Mouse (Mus musculus) midbrain, embryonic 12.5 days (tissue): ENCODE data around the gene Kif2c. TPM values are rescaled to one million over a fixed set of nuclear protein-coding genes. Genes with fewer than 3 reads are reported as not detected.
A peak's percentile ranks its signal among the peaks of the same experiment; 100 is the strongest.
"Not testable (repeated sequence)": the region's sequence is repeated elsewhere in the genome, so short reads cannot be mapped to it uniquely, and the experiment has no call there.

Experiments
- ATAC-seq: fragments of 200-750 bp; cut with Nextera tagmentation; 2 replicates; pipeline ENCODE4 v1.8.0; 2017; ENCODE audit warnings: low read depth, moderate TSS enrichment, moderate library complexity; ENCODE audit not compliant: low FRiP score
- H3K27ac ChIP-seq: fragments of 300-500 bp; sonication (generic); replicated peaks from 2 replicates; pipeline ENCODE4 v1.5.1; 2016; ENCODE audit warnings: mild to moderate bottlenecking
- H3K27me3 ChIP-seq: fragments of 300-500 bp; sonication (generic); 2 replicates; pipeline ENCODE4 v1.6.1; 2016; ENCODE audit warnings: mild to moderate bottlenecking
- H3K36me3 ChIP-seq: fragments of 300-500 bp; sonication (generic); 2 replicates; pipeline ENCODE4 v1.6.1; 2016
- H3K4me1 ChIP-seq: fragments of 300-500 bp; sonication (generic); 2 replicates; pipeline ENCODE4 v1.6.1; 2016
- H3K4me2 ChIP-seq: fragments of 300-500 bp; sonication (generic); replicated peaks from 2 replicates; pipeline ENCODE4 v1.6.1; 2016; ENCODE audit warnings: mild to moderate bottlenecking, moderate library complexity
- H3K4me3 ChIP-seq: fragments of 300-500 bp; sonication (generic); 2 replicates; pipeline ENCODE4 v1.5.1; 2016; ENCODE audit warnings: mild to moderate bottlenecking
- H3K9ac ChIP-seq: fragments of 300-500 bp; sonication (generic); replicated peaks from 2 replicates; pipeline ENCODE4 v1.6.1; 2016; ENCODE audit warnings: mild to moderate bottlenecking, moderate library complexity
- H3K9me3 ChIP-seq: fragments of 300-500 bp; sonication (generic); 2 replicates; pipeline ENCODE4 v1.6.1; 2016; ENCODE audit warnings: mild to moderate bottlenecking
- WGBS: fragments of 180-500 bp; shearing (Covaris S2); methylation state at CpG from one replicate; pipeline ENCODE4 v1.1.7; 2016; 5-methylcytosine and 5-hydroxymethylcytosine counted together
- polyA plus RNA-seq: library from polyadenylated mRNA; unstranded; fragments of >200 nt; fragmentation: Nextera tagmentation; extraction: Ambion mirVana; gene quantifications from 2 replicates; pipeline ENCODE4 v1.2.1, GENCODE M21; 2016

Gene Kif2c
- polyA plus RNA-seq, 1 experiment from 2014 or later, result 73.7 TPM

DNA sequence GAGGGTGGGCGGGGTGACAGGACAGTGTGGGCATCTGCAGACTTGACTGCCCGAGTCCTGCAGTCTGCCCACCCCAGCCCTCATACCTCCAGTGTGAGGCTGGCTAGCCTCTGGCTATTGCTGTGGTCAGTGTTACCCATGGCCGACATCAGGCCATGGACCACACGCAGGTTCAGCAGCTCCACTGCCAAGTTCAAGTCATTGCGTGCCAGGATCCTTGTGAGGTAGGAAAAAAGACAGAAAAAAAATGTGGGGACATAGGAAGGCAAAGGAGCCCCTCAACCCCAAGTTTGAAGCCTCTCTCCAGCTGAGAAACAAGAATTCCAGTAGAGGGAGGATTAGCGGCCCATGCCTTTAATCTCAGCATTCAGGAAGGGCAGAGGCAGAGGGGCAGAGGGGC lies 31.8 kb upstream of the Kif2c start:
- Histone ChIP-seq H3K27me3 (peaks cover 14% of the 10 kb centered on the region), H3K4me2 (no peak overlapping the region), H3K4me1 (no peaks in the 10 kb centered on the region), H3K4me3 (no peak overlapping the region), H3K9ac (no peak overlapping the region), H3K9me3 (no peaks in the 10 kb centered on the region), H3K36me3 (no peaks in the 10 kb centered on the region), H3K27ac (no peak overlapping the region)
- ATAC-seq, result no peak
- WGBS, result 83% methylated on average over 6 of the region's 6 CpGs

DNA sequence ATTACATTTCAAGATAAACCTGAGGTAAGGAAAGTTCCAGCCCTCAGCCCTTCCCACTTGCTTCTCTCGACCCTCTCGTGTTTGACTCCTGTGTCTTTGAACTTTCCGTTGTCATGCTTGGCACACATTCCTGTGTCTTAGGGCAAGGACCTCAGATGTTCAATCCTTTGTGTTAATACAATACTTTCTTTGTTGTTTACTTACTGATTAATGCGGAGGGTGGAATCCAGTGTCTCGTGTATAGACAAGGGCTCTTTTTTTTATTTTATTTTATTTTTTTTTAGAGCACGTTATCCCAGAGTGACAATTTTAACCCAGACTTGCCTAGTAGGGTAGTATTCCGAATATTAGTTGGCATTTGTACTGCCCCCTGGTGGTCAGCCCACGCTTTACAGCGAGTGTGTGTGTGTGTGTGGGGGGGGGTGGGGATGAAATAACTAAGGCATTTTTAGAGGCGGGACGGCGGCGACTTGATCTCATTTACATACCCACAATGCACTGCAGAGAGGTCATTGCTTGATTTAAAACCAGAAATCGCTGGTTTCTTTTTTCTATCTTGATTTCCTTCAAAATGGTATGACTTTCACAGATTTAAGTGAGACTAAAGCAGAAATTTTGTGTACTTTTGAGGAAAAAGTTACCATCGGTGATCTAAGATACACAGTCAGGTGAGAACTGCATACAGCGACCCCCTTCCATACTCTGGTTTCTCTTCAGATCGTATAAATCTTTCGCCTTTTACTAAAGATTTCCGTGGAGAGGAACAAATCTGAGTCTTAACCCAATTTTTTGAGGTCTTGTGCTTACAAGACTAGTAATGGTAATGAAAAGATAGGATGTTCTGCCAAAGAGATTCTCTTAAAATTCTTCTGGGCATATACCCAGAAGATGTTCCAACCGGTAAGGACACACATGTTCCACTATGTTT lies 28.0 kb upstream of the Kif2c start:
- no peak overlapping the region for H3K9ac ChIP-seq
- no peak overlapping the region for H3K4me3 ChIP-seq
- no peak overlapping the region for H3K27ac ChIP-seq
- H3K36me3 ChIP-seq, result no peaks in the 10 kb centered on the region
- ATAC-seq, result 0 out of 2 replicates have a peak, but pooled peaks have one; percentile 38
- H3K4me2 ChIP-seq, result 0 out of 2 replicates have a peak overlapping the region, but pooled peaks have one; percentile 19
- no peaks in the 10 kb centered on the region for H3K9me3 ChIP-seq
- no peaks in the 10 kb centered on the region for H3K4me1 ChIP-seq
- 4% methylated on average over 20 of the region's 20 CpGs for WGBS
- H3K27me3 ChIP-seq, result peaks cover 13% of the 10 kb centered on the region

DNA sequence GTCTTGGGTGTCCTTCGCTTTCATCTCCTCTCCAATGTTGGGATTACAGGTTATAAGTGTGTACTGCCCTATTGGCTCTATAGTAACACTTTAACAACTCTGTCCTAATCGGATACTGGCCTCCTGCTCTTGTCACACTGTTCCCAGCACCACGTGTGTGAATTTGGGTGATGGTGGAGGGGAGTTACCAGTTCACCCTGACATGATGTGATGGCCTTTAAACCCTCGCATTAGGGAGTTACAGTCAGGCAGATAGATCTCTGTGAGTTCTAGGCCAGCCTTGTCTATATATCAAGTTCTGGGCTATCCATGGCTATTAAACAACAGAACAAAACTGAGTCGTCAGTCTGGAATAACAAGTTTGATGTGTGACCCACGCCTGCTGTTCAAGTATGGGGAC lies 27.2 kb upstream of the Kif2c start:
- Histone ChIP-seq H3K36me3 (no peaks in the 10 kb centered on the region), H3K9ac (no peak overlapping the region), H3K4me2 (no peak overlapping the region), H3K4me1 (no peaks in the 10 kb centered on the region), H3K4me3 (no peak overlapping the region), H3K27me3 (peaks cover 9% of the 10 kb centered on the region), H3K27ac (no peak overlapping the region), H3K9me3 (no peaks in the 10 kb centered on the region)
- 82% methylated on average over 6 of the region's 6 CpGs for WGBS
- ATAC-seq, result no peak

DNA sequence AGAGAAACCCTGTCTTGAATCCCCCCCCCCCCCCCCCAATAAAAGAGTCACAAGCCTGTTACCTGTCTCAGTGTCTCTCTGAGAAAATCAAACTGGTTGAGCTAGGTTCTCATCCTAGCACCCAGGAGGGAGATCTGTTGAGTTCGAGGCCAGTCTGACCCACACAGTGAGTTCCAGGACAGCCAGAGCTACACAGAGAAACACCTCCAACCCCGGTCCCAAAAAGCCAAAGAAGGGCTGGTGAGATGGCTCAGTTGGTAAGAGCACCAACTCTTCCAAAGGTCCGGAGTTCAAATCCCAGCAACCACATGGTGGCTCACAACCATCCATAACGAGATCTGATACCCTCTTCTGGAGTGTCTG lies 20.5 kb upstream of the Kif2c start:
- no peak for ATAC-seq
- WGBS, result 59% methylated on average over 4 of the region's 4 CpGs
- peak overlapping the region; percentile 48; the same call in 1 of the 2 replicates for H3K4me2 ChIP-seq

DNA sequence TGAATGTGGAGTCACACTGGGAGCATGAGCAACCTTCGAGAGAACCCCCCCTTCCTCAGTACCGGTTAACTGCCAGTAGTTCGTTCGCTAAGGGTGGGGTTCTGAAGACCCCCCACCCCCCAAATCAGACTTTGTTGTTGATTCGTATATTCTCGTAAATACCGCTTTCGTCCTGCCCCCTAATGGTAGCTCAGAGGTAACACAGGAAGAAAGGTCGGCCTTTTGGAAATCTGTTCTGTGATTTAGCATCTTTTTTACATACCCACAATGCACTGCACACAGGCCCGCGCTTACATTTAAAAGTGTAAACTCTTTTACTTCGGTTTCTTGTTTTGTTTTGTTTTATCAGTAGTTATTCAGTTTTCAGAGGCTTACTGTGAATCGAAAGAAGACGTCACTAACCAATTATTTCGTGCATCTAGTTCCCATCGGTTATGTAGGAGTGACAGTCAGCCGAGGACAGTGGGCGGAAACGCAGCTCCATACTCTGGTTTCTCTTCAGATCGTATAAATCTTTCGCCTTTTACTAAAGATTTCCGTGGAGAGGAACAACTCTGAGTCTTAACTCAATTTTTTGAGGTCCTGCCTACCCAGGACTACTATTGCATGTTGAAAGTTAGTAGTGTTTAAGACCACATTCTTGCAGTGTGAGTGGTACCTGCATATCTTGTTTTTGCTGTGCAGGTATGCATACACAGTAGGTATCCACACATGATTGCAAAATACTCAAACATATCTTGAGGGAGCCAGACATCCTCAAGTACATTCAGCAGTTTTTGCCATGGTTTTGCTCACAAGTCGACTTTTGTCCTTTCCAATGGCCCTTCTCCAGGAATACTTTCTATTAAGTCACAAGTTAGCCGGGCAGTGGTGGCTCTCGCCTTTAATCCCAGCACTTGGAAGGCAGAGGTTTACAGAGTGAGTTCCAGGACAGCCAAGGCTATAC lies 19.9 kb upstream of the Kif2c start:
- peak overlapping the region; percentile 48 for H3K4me2 ChIP-seq
- WGBS, result 1% methylated on average over 25 of the region's 25 CpGs
- H3K27ac ChIP-seq, result peak overlapping the region; percentile 66
- H3K4me1 ChIP-seq, result peaks cover 7% of the 10 kb centered on the region; the same call in 1 of the 2 replicates
- H3K36me3 ChIP-seq, result no peaks in the 10 kb centered on the region
- H3K4me3 ChIP-seq, result peak overlapping the region; percentile 33
- peak; percentile 73; the same call in 1 of the 2 replicates for ATAC-seq
- H3K9me3 ChIP-seq, result no peaks in the 10 kb centered on the region
- no peaks in the 10 kb centered on the region for H3K27me3 ChIP-seq
- peak overlapping the region; percentile 49; the same call in 1 of the 2 replicates for H3K9ac ChIP-seq

More for the DNA sequence above, 20.5 kb upstream of the Kif2c start:
- H3K4me3 ChIP-seq, result no peak overlapping the region
- peak overlapping the region; percentile 66 for H3K27ac ChIP-seq
- no peak overlapping the region for H3K9ac ChIP-seq
- H3K27me3 ChIP-seq, result no peaks in the 10 kb centered on the region
- H3K4me1 ChIP-seq, result peaks cover 7% of the 10 kb centered on the region; the same call in 1 of the 2 replicates
- H3K9me3 ChIP-seq, result no peaks in the 10 kb centered on the region
- no peaks in the 10 kb centered on the region for H3K36me3 ChIP-seq

DNA sequence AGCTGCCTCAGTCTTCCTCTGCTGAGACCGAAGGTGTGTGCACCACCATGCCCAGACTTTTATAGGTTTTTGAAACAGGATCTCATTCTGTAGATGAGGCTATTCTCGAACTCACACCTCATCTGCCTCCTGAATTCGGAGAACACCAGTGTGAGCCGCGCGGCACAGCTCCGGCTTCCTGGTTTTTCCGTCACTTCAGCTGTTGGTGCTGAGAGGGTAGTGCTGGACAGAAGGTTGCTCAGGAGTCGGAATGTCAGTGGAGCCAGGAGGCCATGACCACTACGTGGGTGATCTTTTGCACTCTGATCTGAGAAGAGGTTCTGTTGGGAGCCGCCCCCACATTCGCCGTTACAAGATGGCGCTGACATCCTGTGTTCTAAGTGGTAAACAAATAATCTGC lies 9.4 kb upstream of the Kif2c start:
- ATAC-seq, result no peak
- WGBS, result 95% methylated on average over 14 of the region's 14 CpGs

DNA sequence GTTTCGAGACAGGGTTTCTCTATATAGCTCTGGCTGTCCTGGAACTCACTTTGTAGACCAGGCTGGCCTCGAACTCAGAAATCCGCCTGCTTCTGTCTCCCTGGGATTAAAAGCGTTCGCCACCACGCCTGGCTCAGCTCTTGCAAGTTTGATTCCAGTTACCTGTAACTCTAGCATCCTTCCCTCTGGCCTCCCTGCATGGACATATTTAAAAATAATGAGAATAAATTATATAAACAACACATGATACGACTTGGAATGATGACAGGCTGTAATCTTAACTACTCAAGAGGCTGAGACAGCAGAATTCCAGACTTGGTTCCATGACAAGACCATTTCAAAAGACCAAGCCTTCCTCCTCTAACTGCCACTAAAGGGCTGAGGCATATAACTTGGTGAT lies 8.2 kb upstream of the Kif2c start:
- 70% methylated on average over 7 of the region's 7 CpGs for WGBS

More for the DNA sequence above, 9.4 kb upstream of the Kif2c start:
- Histone ChIP-seq H3K27me3 (no peaks in the 10 kb centered on the region), H3K9ac (no peak overlapping the region), H3K4me2 (no peak overlapping the region), H3K4me3 (no peak overlapping the region), H3K36me3 (no peaks in the 10 kb centered on the region), H3K27ac (no peak overlapping the region), H3K4me1 (peaks cover 9% of the 10 kb centered on the region), H3K9me3 (no peaks in the 10 kb centered on the region)

DNA sequence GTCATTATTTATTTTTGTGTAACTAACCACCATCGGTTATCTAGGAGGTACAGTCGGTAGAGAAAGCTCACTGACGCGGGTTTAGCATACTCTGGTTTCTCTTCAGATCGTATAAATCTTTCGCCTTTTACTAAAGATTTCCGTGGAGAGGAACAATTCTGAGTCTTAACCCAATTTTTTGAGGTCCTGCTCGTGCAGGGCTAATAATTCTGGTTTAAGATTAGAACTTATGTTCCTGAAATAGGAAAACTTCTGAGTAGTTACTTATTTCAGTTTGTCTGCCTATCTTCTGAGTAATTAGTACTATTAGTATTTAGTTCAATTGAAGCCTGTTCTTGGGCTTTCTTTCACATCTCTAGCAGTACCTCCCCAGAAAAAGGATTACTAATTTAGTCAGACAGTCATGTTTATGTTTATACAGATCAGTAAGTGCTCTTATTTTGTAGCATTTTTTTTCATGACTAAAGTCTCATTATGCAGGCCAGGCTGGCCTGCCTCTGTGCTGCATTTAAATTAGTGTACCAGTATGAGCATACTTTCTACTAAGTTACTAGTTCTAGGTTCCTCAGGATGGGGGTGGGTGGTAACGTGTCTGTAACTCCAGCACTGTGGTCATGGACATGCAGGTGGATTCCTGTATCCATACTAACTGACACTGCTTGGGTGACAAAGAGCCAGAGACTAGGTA lies 7.6 kb upstream of the Kif2c start:
- H3K9me3 ChIP-seq, result no peaks in the 10 kb centered on the region
- peak overlapping the region; percentile 25 for H3K4me3 ChIP-seq
- H3K4me2 ChIP-seq, result peak overlapping the region; percentile 39
- under 1% methylated on average over 9 of the region's 9 CpGs for WGBS
- peak; percentile 86 for ATAC-seq
- H3K36me3 ChIP-seq, result no peaks in the 10 kb centered on the region
- H3K27me3 ChIP-seq, result peaks cover 5% of the 10 kb centered on the region; the same call in 1 of the 2 replicates
- H3K9ac ChIP-seq, result peak overlapping the region; percentile 44; the same call in 1 of the 2 replicates
- H3K4me1 ChIP-seq, result peaks cover 9% of the 10 kb centered on the region
- peak overlapping the region; percentile 77 for H3K27ac ChIP-seq

More for the DNA sequence above, 8.2 kb upstream of the Kif2c start:
- H3K4me1 ChIP-seq, result peaks cover 9% of the 10 kb centered on the region
- no peaks in the 10 kb centered on the region for H3K27me3 ChIP-seq
- H3K4me3 ChIP-seq, result no peak overlapping the region
- no peak overlapping the region for H3K9ac ChIP-seq
- no peak for ATAC-seq
- no peak overlapping the region for H3K4me2 ChIP-seq
- H3K9me3 ChIP-seq, result no peaks in the 10 kb centered on the region
- H3K36me3 ChIP-seq, result no peaks in the 10 kb centered on the region
- peak overlapping the region; percentile 77 for H3K27ac ChIP-seq

DNA sequence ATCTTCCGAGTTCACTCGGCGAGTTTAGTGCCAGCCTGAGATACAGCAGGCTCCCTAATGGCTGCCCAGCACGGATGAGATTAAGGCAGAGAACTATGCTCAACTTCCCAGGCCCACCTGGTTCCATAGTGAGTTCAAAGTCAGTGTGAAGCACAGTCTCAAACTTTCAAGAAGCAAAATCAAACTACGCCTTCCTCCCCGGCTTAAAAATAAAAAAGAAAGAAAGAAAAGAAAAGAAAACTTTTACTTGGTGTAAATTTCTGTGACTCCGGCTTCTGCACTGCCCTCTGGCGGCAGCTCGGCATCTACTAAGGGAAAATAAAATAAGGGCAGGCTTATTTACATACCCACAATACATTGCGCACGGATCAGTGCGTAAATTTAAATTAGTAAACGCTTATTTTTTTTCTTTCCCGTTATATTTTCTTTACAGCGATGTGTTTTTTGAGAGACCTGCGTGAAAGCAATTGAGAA lies 7.0 kb upstream of the Kif2c start:
- no peaks in the 10 kb centered on the region for H3K9me3 ChIP-seq
- peaks cover 9% of the 10 kb centered on the region; the same call in 1 of the 2 replicates for H3K27me3 ChIP-seq
- H3K27ac ChIP-seq, result peak overlapping the region; percentile 77
- H3K36me3 ChIP-seq, result no peaks in the 10 kb centered on the region
- peak; percentile 64 for ATAC-seq
- H3K9ac ChIP-seq, result peak overlapping the region; percentile 44; the same call in 1 of the 2 replicates
- H3K4me1 ChIP-seq, result peaks cover 9% of the 10 kb centered on the region
- H3K4me2 ChIP-seq, result peak overlapping the region; percentile 39
- WGBS, result 2% methylated on average over 16 of the region's 16 CpGs
- H3K4me3 ChIP-seq, result peak overlapping the region; percentile 25

DNA sequence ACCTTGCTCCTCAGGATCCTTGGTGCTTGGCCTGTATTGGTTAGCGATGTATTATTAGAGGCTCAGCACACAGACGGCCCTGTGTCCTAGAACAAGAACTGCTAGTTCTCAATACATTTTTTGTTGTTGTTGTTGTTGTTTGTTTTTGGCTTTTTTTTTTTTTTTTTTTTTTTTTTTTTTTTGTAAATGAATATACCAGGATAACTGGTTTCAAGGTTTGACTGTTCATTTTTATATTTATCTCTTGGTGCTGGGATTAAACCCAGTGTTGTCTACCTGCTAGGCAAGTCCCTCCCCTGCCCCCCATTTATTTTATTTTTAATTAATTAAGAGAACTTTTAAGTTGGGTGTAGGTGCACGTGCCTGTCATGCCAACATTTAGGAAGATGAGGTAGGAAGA lies 6.5 kb upstream of the Kif2c start:
- Histone ChIP-seq H3K4me2 (peak overlapping the region; percentile 39), H3K9ac (no peak overlapping the region), H3K4me1 (peaks cover 9% of the 10 kb centered on the region), H3K4me3 (peak overlapping the region; percentile 25), H3K36me3 (no peaks in the 10 kb centered on the region), H3K9me3 (no peaks in the 10 kb centered on the region), H3K27me3 (peaks cover 9% of the 10 kb centered on the region; the same call in 1 of the 2 replicates), H3K27ac (peak overlapping the region; percentile 77; the same call in 1 of the 2 replicates)
- 59% methylated on average over 3 of the region's 3 CpGs for WGBS
- no peak for ATAC-seq

DNA sequence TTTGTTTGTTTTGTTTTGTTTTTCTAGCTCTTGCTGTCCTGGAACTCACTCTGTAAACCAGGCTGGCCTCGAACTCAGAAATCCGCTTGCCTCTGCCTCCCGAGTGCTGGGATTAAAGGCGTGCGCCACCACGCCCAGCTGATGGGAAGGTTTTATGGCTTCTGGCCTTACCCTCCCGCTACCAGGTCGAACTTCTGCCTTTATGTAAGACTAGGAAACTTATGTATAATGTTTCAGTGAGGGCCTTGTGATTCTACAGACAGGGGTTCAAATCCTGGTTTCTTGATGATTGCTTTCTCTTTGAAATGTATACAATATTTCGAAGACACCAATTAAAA lies 289 bp upstream of the Kif2c start:
- not testable (repeated sequence) for H3K9me3 ChIP-seq, H3K27me3 ChIP-seq
- Histone ChIP-seq H3K4me3 (peak overlapping the region; percentile 70), H3K27ac (0 out of 2 replicates have a peak overlapping the region, but pooled peaks have one; percentile 42), H3K4me1 (peaks cover 23% of the 10 kb centered on the region), H3K4me2 (peak overlapping the region; percentile 76), H3K9ac (peak overlapping the region; percentile 63), H3K36me3 (peaks cover 22% of the 10 kb centered on the region)
- WGBS, result 14% methylated on average over 9 of the region's 9 CpGs
- peak; percentile 54 for ATAC-seq
